Mouse (Mus musculus) embryonic facial prominence, embryonic 15.5 days (tissue): ENCODE data around the gene Ccr4. TPM values are rescaled to one million over a fixed set of nuclear protein-coding genes. Genes with fewer than 3 reads are reported as not detected.

ENCODE experiments used
- ATAC-seq: fragments of 200-750 bp; cut with Nextera tagmentation; 2 replicates; pipeline ENCODE4 v1.8.0; 2017; ENCODE audit warnings: low read depth, moderate TSS enrichment; ENCODE audit not compliant: insufficient number of reproducible peaks, low FRiP score, low TSS enrichment
- H3K27ac ChIP-seq: fragments of 300-500 bp; sonication (generic); replicated peaks from 2 replicates; pipeline ENCODE4 v1.5.1; 2015; ENCODE audit warnings: mild to moderate bottlenecking, inconsistent platforms
- H3K27me3 ChIP-seq: fragments of 300-500 bp; sonication (generic); 2 replicates; pipeline ENCODE4 v1.6.1; 2015; ENCODE audit warnings: inconsistent platforms
- H3K36me3 ChIP-seq: fragments of 300-500 bp; sonication (generic); 2 replicates; pipeline ENCODE4 v1.6.1; 2015; ENCODE audit warnings: mild to moderate bottlenecking, inconsistent platforms
- H3K4me1 ChIP-seq: fragments of 300-500 bp; sonication (generic); 2 replicates; pipeline ENCODE4 v1.6.1; 2015; ENCODE audit warnings: inconsistent platforms
- H3K4me2 ChIP-seq: fragments of 300-500 bp; sonication (generic); replicated peaks from 2 replicates; pipeline ENCODE4 v1.6.1; 2015; ENCODE audit warnings: mild to moderate bottlenecking, inconsistent platforms
- H3K4me3 ChIP-seq: fragments of 300-500 bp; sonication (generic); replicated peaks from 2 replicates; pipeline ENCODE4 v1.5.1; 2015; ENCODE audit warnings: mild to moderate bottlenecking, inconsistent platforms
- H3K9ac ChIP-seq: fragments of 300-500 bp; sonication (generic); 2 replicates; pipeline ENCODE4 v1.6.1; 2015; ENCODE audit warnings: inconsistent platforms
- H3K9me3 ChIP-seq: fragments of 300-500 bp; sonication (generic); replicated peaks from 2 replicates; pipeline ENCODE4 v1.6.1; 2016; ENCODE audit warnings: inconsistent platforms
- WGBS: fragments of 180-500 bp; shearing (Covaris S2); methylation state at CpG from one replicate; pipeline ENCODE4 v1.1.7; 2015; 5-methylcytosine and 5-hydroxymethylcytosine counted together
- polyA plus RNA-seq: library from polyadenylated mRNA; unstranded; fragments of >200 nt; fragmentation: Nextera tagmentation; extraction: Ambion mirVana; gene quantifications from 2 replicates; pipeline ENCODE4 v1.2.1, GENCODE M21; 2015

Ccr4 gene
- polyA plus RNA-seq, 1 experiment from 2014 or later = 7.3 TPM

DNA sequence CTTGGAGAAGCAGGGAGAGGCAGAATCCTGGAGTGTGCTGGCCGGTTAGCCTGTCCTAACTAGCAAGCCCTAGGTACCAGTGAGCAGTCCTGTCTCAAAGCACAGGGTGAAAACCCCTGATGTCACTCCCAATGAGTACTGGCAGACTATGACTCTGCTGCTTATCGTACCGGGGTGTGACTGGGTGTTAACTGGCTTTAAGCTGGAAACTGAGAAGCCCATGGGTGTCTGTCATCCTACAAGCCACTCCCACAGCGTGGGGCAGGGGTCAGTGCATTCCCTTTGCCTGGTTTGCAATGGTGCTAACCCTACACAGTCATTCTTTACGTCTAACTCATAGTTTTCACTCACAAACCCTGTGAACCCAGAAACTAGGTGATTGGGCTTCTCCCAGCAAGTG lies 36.5 kb downstream of the Ccr4 start:
- no peak for ATAC-seq
- H3K27ac ChIP-seq = no peak overlapping the region
- H3K4me1 ChIP-seq = no peaks in the 10 kb centered on the region
- H3K36me3 ChIP-seq = peaks cover 22% of the 10 kb centered on the region
- no peaks in the 10 kb centered on the region for H3K27me3 ChIP-seq
- 80% methylated on average over 5 of the region's 5 CpGs for WGBS
- no peak overlapping the region for H3K9ac ChIP-seq
- no peaks in the 10 kb centered on the region for H3K9me3 ChIP-seq
- H3K4me3 ChIP-seq = no peak overlapping the region
- H3K4me2 ChIP-seq = no peak overlapping the region

- H3K4me1 ChIP-seq = no peaks in the 10 kb centered on the region
- H3K9ac ChIP-seq = no peak overlapping the region
- no peak for ATAC-seq
- H3K27me3 ChIP-seq = no peaks in the 10 kb centered on the region
- H3K9me3 ChIP-seq = no peaks in the 10 kb centered on the region
- H3K36me3 ChIP-seq = peaks cover 28% of the 10 kb centered on the region
- no peak overlapping the region for H3K4me2 ChIP-seq
- H3K4me3 ChIP-seq = no peak overlapping the region
- no peak overlapping the region for H3K27ac ChIP-seq
- WGBS = 61% methylated on average over 7 of the region's 7 CpGs
These were observed 37.8 kb downstream of the Ccr4 start for GRCm38 (mm10) chr9:114466871-114467270.

DNA sequence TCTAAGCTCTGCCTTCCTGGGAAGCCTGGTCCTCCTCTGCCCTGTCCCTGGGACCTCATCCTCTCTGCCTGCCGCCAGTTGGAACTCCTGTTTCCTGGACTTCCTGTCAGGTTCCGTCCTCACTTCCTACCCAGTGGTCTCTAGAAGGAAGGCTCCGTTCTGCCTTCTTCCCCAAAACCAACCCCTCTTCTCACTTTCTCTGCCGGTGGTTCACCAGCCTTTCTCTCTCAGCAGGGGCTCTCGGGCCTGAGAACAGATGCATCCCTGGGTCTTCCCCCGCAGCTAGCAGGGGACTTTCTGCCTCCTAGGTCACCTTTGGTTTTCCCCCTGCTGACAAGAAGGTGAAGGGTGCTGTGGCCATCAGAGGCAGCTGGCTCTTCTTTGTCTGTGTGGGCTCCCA lies 39.3 kb downstream of the Ccr4 start:
- H3K36me3 ChIP-seq = peaks cover 38% of the 10 kb centered on the region
- no peak overlapping the region for H3K4me3 ChIP-seq

GRCm38 (mm10) chr9:114462569-114462968 lies 42.1 kb downstream of the Ccr4 start:
- no peak overlapping the region for H3K9ac ChIP-seq
- H3K27ac ChIP-seq = no peak overlapping the region
- no peaks in the 10 kb centered on the region for H3K27me3 ChIP-seq
- H3K4me3 ChIP-seq = no peak overlapping the region
- ATAC-seq = no peak
- H3K9me3 ChIP-seq = no peaks in the 10 kb centered on the region
- 90% methylated on average over 7 of the region's 7 CpGs for WGBS
- no peaks in the 10 kb centered on the region for H3K4me1 ChIP-seq
- no peak overlapping the region for H3K4me2 ChIP-seq
- H3K36me3 ChIP-seq = peaks cover 47% of the 10 kb centered on the region

More for the DNA sequence above, 39.3 kb downstream of the Ccr4 start:
- H3K4me1 ChIP-seq = no peaks in the 10 kb centered on the region
- WGBS = 80% methylated on average over 6 of the region's 6 CpGs
- H3K27ac ChIP-seq = no peak overlapping the region
- no peak for ATAC-seq
- no peak overlapping the region for H3K4me2 ChIP-seq
- no peaks in the 10 kb centered on the region for H3K9me3 ChIP-seq
- H3K9ac ChIP-seq = no peak overlapping the region
- no peaks in the 10 kb centered on the region for H3K27me3 ChIP-seq

DNA sequence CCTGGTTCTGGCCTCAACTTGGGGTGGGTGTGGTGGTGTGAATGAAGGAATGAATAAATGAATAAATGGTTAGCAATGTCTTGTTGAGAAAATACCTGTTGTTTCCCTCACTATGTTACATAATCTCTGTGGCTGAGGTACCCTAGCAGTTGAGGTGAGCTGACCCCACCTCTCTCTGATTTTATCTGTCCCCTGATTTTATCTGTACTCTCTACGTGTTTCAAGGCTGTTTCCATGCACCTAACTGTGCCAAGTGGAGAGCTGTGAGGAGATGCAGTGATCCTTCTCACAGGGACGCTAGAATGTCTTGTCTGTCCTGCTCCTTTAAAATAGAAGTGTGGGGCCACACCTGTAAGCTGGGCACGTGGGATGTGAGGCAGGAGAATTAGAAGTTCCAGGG lies 46.3 kb downstream of the Ccr4 start:
- no peaks in the 10 kb centered on the region for H3K4me1 ChIP-seq
- H3K27ac ChIP-seq = no peak overlapping the region
- H3K36me3 ChIP-seq = peaks cover 32% of the 10 kb centered on the region
- 63% methylated on average over 3 of the region's 3 CpGs for WGBS
- no peak overlapping the region for H3K4me2 ChIP-seq
- no peak for ATAC-seq
- H3K9me3 ChIP-seq = no peaks in the 10 kb centered on the region
- H3K4me3 ChIP-seq = no peak overlapping the region
- H3K27me3 ChIP-seq = no peaks in the 10 kb centered on the region
- H3K9ac ChIP-seq = no peak overlapping the region

DNA sequence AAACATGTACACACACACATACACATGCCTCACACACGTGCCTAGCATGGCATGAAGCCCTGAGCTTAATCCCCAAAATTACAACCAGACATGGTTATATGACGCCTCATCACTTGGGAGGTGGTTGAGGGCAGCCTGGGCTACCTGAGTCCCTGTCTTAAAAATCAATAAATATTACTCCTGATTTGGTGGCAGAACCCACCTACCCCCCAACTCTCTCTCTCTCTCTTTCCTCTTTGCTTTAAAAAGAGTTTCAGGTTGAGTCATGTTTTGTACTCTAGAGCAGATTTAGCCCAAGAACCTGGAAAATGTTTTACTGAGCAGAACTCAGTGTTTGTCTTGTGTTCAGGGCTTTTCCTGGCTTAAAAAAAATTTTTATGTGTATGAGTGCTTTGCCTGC lies 49.3 kb downstream of the Ccr4 start:
- Histone ChIP-seq H3K4me1 (no peaks in the 10 kb centered on the region), H3K4me2 (no peak overlapping the region), H3K27me3 (no peaks in the 10 kb centered on the region), H3K36me3 (peaks cover 16% of the 10 kb centered on the region), H3K9me3 (no peaks in the 10 kb centered on the region), H3K4me3 (no peak overlapping the region), H3K9ac (no peak overlapping the region), H3K27ac (no peak overlapping the region)
- 59% methylated on average over 2 of the region's 2 CpGs for WGBS
- ATAC-seq = no peak

DNA sequence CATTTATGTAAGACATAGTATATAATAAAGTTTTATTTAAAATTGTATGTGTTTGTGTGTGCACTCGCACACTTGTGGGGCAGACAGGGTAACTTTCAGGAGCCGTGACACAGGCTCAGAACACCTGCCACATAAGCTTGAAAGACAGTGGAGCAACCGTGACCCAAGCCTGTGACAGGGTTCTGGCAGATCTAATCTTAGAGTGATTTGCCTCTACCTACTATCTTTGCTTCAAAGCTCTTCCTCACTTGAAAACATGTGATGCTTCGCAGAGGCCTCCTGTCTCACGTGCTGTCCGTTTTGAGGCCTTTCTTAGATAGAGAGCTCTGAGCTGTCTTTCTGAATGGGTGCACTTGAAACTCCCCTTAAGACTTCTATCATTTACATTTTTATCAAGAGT lies 52.3 kb downstream of the Ccr4 start:
- H3K9me3 ChIP-seq = no peaks in the 10 kb centered on the region
- 89% methylated on average over 6 of the region's 6 CpGs for whole genome bisulfite sequencing
- H3K4me1 ChIP-seq = no peaks in the 10 kb centered on the region
- no peaks in the 10 kb centered on the region for H3K27me3 ChIP-seq
- H3K9ac ChIP-seq = no peak overlapping the region
- peaks cover 6% of the 10 kb centered on the region; the same call in 1 of the 2 replicates for H3K36me3 ChIP-seq
- H3K4me2 ChIP-seq = no peak overlapping the region
- no peak overlapping the region for H3K4me3 ChIP-seq
- no peak overlapping the region for H3K27ac ChIP-seq
- no peak for ATAC-seq

DNA sequence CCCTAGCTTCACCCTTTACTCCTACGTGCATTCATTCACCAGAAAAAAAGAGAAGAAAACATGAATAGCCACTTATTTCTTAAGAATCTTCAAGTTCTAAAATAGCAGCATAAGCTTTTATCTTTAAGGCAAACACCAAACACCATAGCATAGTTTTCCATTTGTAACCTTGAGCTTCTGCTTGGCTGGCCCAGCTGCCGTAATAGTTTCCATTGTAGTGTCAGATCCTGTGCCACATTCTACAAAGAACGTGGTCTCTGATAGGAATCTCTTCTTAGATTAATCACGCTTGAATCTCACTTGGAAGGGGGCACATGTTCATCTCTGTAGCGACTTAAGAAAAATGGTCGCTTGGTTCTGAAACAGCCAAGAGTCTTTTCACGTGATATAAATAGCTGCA lies 53.1 kb downstream of the Ccr4 start:
- 77% methylated on average over 7 of the region's 7 CpGs for WGBS
- H3K27ac ChIP-seq = no peak overlapping the region
- no peaks in the 10 kb centered on the region for H3K27me3 ChIP-seq
- no peak overlapping the region for H3K9ac ChIP-seq
- no peak overlapping the region for H3K4me2 ChIP-seq
- no peak overlapping the region for H3K4me3 ChIP-seq
- H3K36me3 ChIP-seq = 0 out of 2 replicates have a peak, but pooled peaks cover 3% of the 10 kb centered on the region
- no peak for ATAC-seq
- no peaks in the 10 kb centered on the region for H3K9me3 ChIP-seq
- no peaks in the 10 kb centered on the region for H3K4me1 ChIP-seq

DNA sequence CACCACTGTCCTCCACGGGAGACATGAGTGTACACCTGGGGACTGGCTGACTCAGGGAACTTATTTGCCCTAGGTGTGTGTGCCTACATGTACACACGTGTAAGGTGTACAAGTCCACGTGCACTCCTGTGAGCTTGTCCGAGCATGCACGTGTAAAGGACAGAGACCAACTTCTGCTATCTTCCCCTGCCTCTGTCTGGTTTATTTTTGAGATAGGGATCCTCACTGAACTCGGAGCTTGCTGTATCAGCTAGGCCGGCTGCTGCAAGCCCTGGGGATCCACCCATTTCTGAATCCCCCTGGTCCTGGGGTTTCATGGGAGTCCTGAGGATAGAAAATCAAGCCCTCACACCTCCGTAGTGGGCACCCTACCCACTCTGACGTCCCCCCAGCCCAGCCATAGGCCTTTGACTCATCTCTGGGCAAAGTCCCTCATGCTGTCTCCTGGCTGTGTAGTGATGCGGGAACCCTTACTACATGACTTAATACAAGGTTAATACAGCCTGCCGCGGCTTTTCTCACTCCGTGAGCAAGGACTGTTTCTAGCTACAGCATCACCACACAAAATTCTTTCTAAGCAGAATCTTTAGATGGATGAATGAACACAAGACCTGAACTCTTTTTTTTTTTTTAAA lies 55.5 kb downstream of the Ccr4 start:
- H3K27ac ChIP-seq = no peak overlapping the region
- no peak overlapping the region for H3K4me2 ChIP-seq
- H3K4me1 ChIP-seq = no peaks in the 10 kb centered on the region
- no peak for ATAC-seq
- H3K9me3 ChIP-seq = no peaks in the 10 kb centered on the region
- H3K4me3 ChIP-seq = no peak overlapping the region
- H3K36me3 ChIP-seq = no peaks in the 10 kb centered on the region
- no peaks in the 10 kb centered on the region for H3K27me3 ChIP-seq
- WGBS = 87% methylated on average over 13 of the region's 13 CpGs
- no peak overlapping the region for H3K9ac ChIP-seq

DNA sequence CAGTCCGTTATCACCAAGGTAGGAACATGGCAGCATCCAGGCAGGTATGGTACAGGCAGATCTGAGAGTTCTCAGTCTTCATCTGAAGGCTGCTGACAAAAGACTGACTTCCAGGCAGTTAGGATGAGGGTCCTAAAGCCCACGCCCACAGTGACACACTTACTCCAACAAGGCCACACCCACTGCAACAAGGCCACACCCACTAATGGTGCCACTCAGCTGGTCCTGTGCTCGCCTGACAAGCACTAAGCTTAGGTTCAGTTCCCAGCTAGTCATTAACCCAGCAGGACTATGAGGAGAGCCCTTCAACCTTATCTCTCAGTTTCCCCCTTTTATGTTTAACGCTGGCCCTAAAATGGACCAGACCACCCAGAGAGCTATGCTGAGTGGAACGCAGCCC lies 56.0 kb downstream of the Ccr4 start:
- no peak overlapping the region for H3K9ac ChIP-seq
- no peak overlapping the region for H3K4me2 ChIP-seq
- no peak for ATAC-seq
- no peaks in the 10 kb centered on the region for H3K4me1 ChIP-seq
- 76% methylated on average over 5 of the region's 5 CpGs for WGBS
- H3K36me3 ChIP-seq = no peaks in the 10 kb centered on the region
- no peak overlapping the region for H3K27ac ChIP-seq
- H3K9me3 ChIP-seq = no peaks in the 10 kb centered on the region
- H3K27me3 ChIP-seq = no peaks in the 10 kb centered on the region
- H3K4me3 ChIP-seq = no peak overlapping the region

DNA sequence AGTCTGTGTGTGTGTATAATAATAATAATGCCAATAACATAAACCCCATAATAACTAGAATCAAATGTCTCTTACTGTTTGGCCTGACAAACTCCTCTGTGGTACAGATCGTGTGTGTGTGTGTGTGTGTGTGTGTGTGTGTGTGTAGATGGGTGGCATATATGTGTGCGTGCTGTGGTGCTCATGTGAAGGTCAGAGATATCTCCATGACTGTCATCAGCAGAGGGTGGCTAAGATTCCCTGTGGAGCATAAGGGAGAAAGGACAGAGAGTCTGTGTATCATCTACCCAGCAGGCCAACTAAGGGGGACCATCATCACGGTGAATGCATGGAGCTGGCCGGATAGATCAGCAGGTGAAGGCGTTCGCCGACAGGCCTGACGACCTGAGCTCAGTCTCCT lies 57.8 kb downstream of the Ccr4 start:
- 93% methylated on average over 8 of the region's 8 CpGs for WGBS

DNA sequence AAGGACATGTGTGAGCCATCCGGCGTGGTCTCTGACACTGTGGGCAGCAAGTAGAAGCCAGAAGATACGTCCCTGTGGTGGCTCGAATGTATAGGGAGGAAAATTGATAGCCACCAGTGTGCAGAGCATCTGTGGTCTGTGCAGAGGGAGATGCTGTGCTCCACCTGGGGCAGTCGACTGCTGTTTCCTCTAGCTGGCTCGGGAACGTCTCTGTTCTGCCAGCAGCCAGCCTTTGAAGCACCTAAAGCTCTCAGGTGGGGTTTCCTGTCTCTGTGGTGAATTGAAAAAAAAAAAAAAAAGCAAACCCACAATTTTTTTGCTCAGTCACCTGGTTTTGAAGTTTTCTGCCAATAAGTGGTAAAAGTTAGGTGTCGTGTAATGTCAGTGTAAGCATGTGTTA lies 61.4 kb downstream of the Ccr4 start:
- peaks cover 9% of the 10 kb centered on the region; the same call in 1 of the 2 replicates for H3K36me3 ChIP-seq
- no peak overlapping the region for H3K27ac ChIP-seq
- H3K9me3 ChIP-seq = no peaks in the 10 kb centered on the region
- H3K4me1 ChIP-seq = no peaks in the 10 kb centered on the region
- no peak for ATAC-seq
- no peaks in the 10 kb centered on the region for H3K27me3 ChIP-seq
- no peak overlapping the region for H3K4me2 ChIP-seq
- 81% methylated on average over 8 of the region's 8 CpGs for WGBS
- no peak overlapping the region for H3K4me3 ChIP-seq
- H3K9ac ChIP-seq = no peak overlapping the region

More for the DNA sequence above, 57.8 kb downstream of the Ccr4 start:
- no peak overlapping the region for H3K27ac ChIP-seq
- ATAC-seq = no peak
- no peaks in the 10 kb centered on the region for H3K9me3 ChIP-seq
- no peaks in the 10 kb centered on the region for H3K27me3 ChIP-seq
- no peak overlapping the region for H3K4me3 ChIP-seq
- H3K36me3 ChIP-seq = peaks cover 9% of the 10 kb centered on the region; the same call in 1 of the 2 replicates
- no peak overlapping the region for H3K9ac ChIP-seq
- H3K4me2 ChIP-seq = no peak overlapping the region
- H3K4me1 ChIP-seq = no peaks in the 10 kb centered on the region
